Mouse (Mus musculus) G1E (cell line): ENCODE measurements around the gene Ugt2b5. TPM values are rescaled to one million over a fixed set of nuclear protein-coding genes. Genes with fewer than 3 reads are reported as not detected.

Experiments used
- ATAC-seq: 2 replicates; pipeline ENCODE4 v1.8.0; 2016; ENCODE audit warnings: mild to moderate bottlenecking; ENCODE audit not compliant: insufficient number of reproducible peaks, poor library complexity, low FRiP score, severe bottlenecking; ENCODE audit errors: extremely low read depth
- DNase-seq: peaks from one replicate; pipeline ENCODE4 v3.0.0; 2012; ENCODE audit warnings: low spot score
- H3K27me3 ChIP-seq: 2 replicates; pipeline ENCODE4 v1.6.1; 2012; ENCODE audit warnings: mild to moderate bottlenecking, low read length, inconsistent platforms; ENCODE audit not compliant: insufficient read depth
- H3K36me3 ChIP-seq: replicated peaks from 2 replicates; pipeline ENCODE3; 2012; ENCODE audit warnings: mild to moderate bottlenecking, inconsistent platforms
- H3K4me1 ChIP-seq: 2 replicates; pipeline ENCODE4 v1.6.1; 2012; ENCODE audit warnings: low read depth, low read length, inconsistent platforms, mixed read lengths; ENCODE audit not compliant: insufficient read depth
- H3K4me3 ChIP-seq: 2 replicates; pipeline ENCODE4 v1.5.1; 2012; ENCODE audit warnings: low read depth, mild to moderate bottlenecking, inconsistent platforms, low read length, moderate library complexity, mixed read lengths
- H3K9me3 ChIP-seq: replicated peaks from 2 replicates; pipeline ENCODE4 v1.6.1; 2012; ENCODE audit warnings: inconsistent platforms
- CTCF ChIP-seq: IDR thresholded peaks from 2 replicates; pipeline ENCODE4 v1.5.1; 2012; ENCODE audit warnings: low read depth, low read length, inconsistent platforms, mixed read lengths
- GATA1 ChIP-seq: IDR thresholded peaks from 2 replicates; pipeline ENCODE4 v1.6.1; 2012; ENCODE audit warnings: borderline replicate concordance, low read length, inconsistent platforms, mixed read lengths
- GATA2 ChIP-seq: IDR thresholded peaks from 2 replicates; pipeline ENCODE4 v1.6.1; 2012; ENCODE audit warnings: low read depth, low read length, inconsistent platforms, borderline replicate concordance
- POLR2AphosphoS5 ChIP-seq: IDR thresholded peaks from 2 replicates; pipeline ENCODE4 v1.6.1; 2012; ENCODE audit warnings: low read depth, low read length, inconsistent platforms; ENCODE audit not compliant: insufficient replicate concordance
- TAL1 ChIP-seq: conservative IDR thresholded peaks from 2 replicates; pipeline ENCODE4 v1.6.1; 2012; ENCODE audit warnings: low read depth, low read length, inconsistent platforms, mixed read lengths
- polyA plus RNA-seq: library from polyadenylated mRNA; stranded (reverse); fragments of >175 nt; gene quantifications from 2 replicates; pipeline ENCODE4 v1.2.3, GENCODE M21; 2012
- total RNA-seq, 2 experiments: library from RNA; stranded (forward) in 1 of 2; stranded (reverse) in 1 of 2; fragments of 200-1000 nt in 1 of 2; fragments of >200 nt in 1 of 2; fragmentation: Nextera tagmentation in 1 of 2; gene quantifications; 2 replicates each; pipeline ENCODE4 v1.2.3; 2014 to 2017

Gene Ugt2b5
- total and polyA plus RNA-seq, 3 experiments = not detected

- TF ChIP-seq CTCF (no peak), GATA1 (no peak), GATA2 (no peak), TAL1 (no peak), POLR2AphosphoS5 (no peak)
- no peak for DNase-seq
- H3K9me3 ChIP-seq = no peaks in the 10 kb centered on the region
- no peaks in the 10 kb centered on the region for H3K4me1 ChIP-seq
- ATAC-seq = no peak
- H3K27me3 ChIP-seq = no peaks in the 10 kb centered on the region
- no peak overlapping the region for H3K4me3 ChIP-seq
- H3K36me3 ChIP-seq = no peaks in the 10 kb centered on the region
Observed at GRCm38 (mm10) chr5:87091111-87091510, 49.0 kb downstream of the Ugt2b5 start.

- ATAC-seq (no peak), DNase-seq (no peak)
- Histone ChIP-seq H3K4me1 (no peaks in the 10 kb centered on the region), H3K9me3 (no peaks in the 10 kb centered on the region), H3K27me3 (no peaks in the 10 kb centered on the region), H3K36me3 (no peaks in the 10 kb centered on the region), H3K4me3 (no peak overlapping the region)
- TF ChIP-seq GATA2 (no peak), POLR2AphosphoS5 (no peak), GATA1 (no peak), TAL1 (no peak), CTCF (no peak)
Observed at GRCm38 (mm10) chr5:87089264-87089663, 50.9 kb downstream of the Ugt2b5 start.

GRCm38 (mm10) chr5:87086269-87086668 lies 53.8 kb downstream of the Ugt2b5 start:
- ATAC-seq (no peak), DNase-seq (no peak)
- H3K27me3 ChIP-seq = no peaks in the 10 kb centered on the region
- H3K36me3 ChIP-seq = no peaks in the 10 kb centered on the region
- no peak for TF ChIP-seq TAL1
- TF ChIP-seq CTCF = no peak
- TF ChIP-seq GATA2 = no peak
- no peak for TF ChIP-seq GATA1
- TF ChIP-seq POLR2AphosphoS5 = no peak
- no peaks in the 10 kb centered on the region for H3K4me1 ChIP-seq
- H3K4me3 ChIP-seq = no peak overlapping the region
- no peaks in the 10 kb centered on the region for H3K9me3 ChIP-seq

Other genes starting within 250 kb of the Ugt2b5 start
- gene Ugt2b34, start 233.4 kb downstream of the Ugt2b5 start, total RNA-seq (2014; fragmentation: Nextera tagmentation) = not detected in 2 replicates
- 0.05 and 0.12 TPM in 2 replicates for gene Ugt2b34, start 233.4 kb downstream of the Ugt2b5 start, total RNA-seq (2017)
- not detected in 2 replicates for gene Ugt2b34, start 233.4 kb downstream of the Ugt2b5 start, polyA plus RNA-seq
- gene Ugt2b1, start 213.8 kb downstream of the Ugt2b5 start, total RNA-seq (2014; fragmentation: Nextera tagmentation) = not detected in 2 replicates
- gene Ugt2b1, start 213.8 kb downstream of the Ugt2b5 start, total RNA-seq (2017) = 0.11 TPM in 1 of 2 replicates, not detected in the other
- gene Ugt2b1, start 213.8 kb downstream of the Ugt2b5 start, polyA plus RNA-seq = not detected in 2 replicates
- not detected in 2 replicates for gene Ugt2b35, start 139.5 kb downstream of the Ugt2b5 start, total RNA-seq (2014; fragmentation: Nextera tagmentation)
- 0.06 and 0.16 TPM in 2 replicates for gene Ugt2b35, start 139.5 kb downstream of the Ugt2b5 start, total RNA-seq (2017)
- not detected in 2 replicates for gene Ugt2b35, start 139.5 kb downstream of the Ugt2b5 start, polyA plus RNA-seq
- gene Ugt2b36, start 47.8 kb downstream of the Ugt2b5 start, total RNA-seq (2014; fragmentation: Nextera tagmentation) = not detected in 2 replicates
- gene Ugt2b36, start 47.8 kb downstream of the Ugt2b5 start, total RNA-seq (2017) = 0.16 TPM in 1 of 2 replicates, not detected in the other
- not detected in 2 replicates for gene Ugt2b36, start 47.8 kb downstream of the Ugt2b5 start, polyA plus RNA-seq
- not detected in 2 replicates for gene Ugt2b37, start 114.5 kb upstream of the Ugt2b5 start, total RNA-seq (2014; fragmentation: Nextera tagmentation)
- gene Ugt2b37, start 114.5 kb upstream of the Ugt2b5 start, total RNA-seq (2017) = 0.11 TPM in 1 of 2 replicates, not detected in the other
- gene Ugt2b37, start 114.5 kb upstream of the Ugt2b5 start, polyA plus RNA-seq = not detected in 2 replicates
- not detected in 2 replicates for gene Ugt2a3, start 196.9 kb upstream of the Ugt2b5 start, total RNA-seq (2014; fragmentation: Nextera tagmentation)
- gene Ugt2a3, start 196.9 kb upstream of the Ugt2b5 start, total RNA-seq (2017) = 0.05 and 0.12 TPM in 2 replicates
- not detected in 2 replicates for gene Ugt2a3, start 196.9 kb upstream of the Ugt2b5 start, polyA plus RNA-seq